In genomic region chr9:49592006-49592405, GRCm38 (mm10) we compare ENCODE assay signal across 27 mouse cellular contexts.
A peak's percentile ranks its signal among the peaks of the same experiment; 100 is the strongest.
DNase-seq lines count a peak whose midpoint lies in the region; ATAC-seq and TF ChIP-seq lines count a peak whose summit lies in the region.
"Had no signal": no experiment of that assay in that cellular context is flagged by ENCODE, and none has a peak within 500 bp of the region (broad histone marks: within the 10 kb centered on the region; RNA-seq: fewer than 3 reads in every experiment).

No protein-coding gene starts in this region.

- H3K9me3 ChIP-seq in forebrain, embryonic 14.5 days (replicated peaks; ENCODE audit: control insufficient read depth, low read length): no peaks in the 10 kb centered on the region
- no peaks in the 10 kb centered on the region for H3K9me3 ChIP-seq in forebrain, embryonic 10.5 days
- no peaks in the 10 kb centered on the region for H3K9me3 ChIP-seq in hindbrain, embryonic 14.5 days (ENCODE audit: control insufficient read depth, low read length)
- H3K9me3 ChIP-seq in hindbrain, postnatal 0 days (ENCODE audit: low read length): no peaks in the 10 kb centered on the region
- no peaks in the 10 kb centered on the region for H3K9me3 ChIP-seq in neural tube, embryonic 13.5 days
- H3K9me3 ChIP-seq: embryonic facial prominence, embryonic 13.5 days; heart, embryonic 10.5 days; hindbrain, embryonic 10.5 days; intestine, embryonic 15.5 days; liver, embryonic 13.5 days; neural tube, embryonic 12.5 days had no signal

- peak overlapping the region; percentile 4; the same call in 1 of the 2 replicates for H3K9ac ChIP-seq in forebrain, embryonic 14.5 days (ENCODE audit: low read length)
- no peak overlapping the region for H3K9ac ChIP-seq in hindbrain, embryonic 14.5 days
- no peak overlapping the region for H3K9ac ChIP-seq in hindbrain, postnatal 0 days (replicated peaks; ENCODE audit: low read length)
- H3K9ac ChIP-seq in neural tube, embryonic 13.5 days: no peak overlapping the region
- H3K9ac ChIP-seq: embryonic facial prominence, embryonic 13.5 days; intestine, embryonic 15.5 days; liver, embryonic 13.5 days; neural tube, embryonic 12.5 days had no signal

- no peak overlapping the region for H3K27ac ChIP-seq in forebrain, embryonic 14.5 days (ENCODE audit: low read depth, low read length)
- H3K27ac ChIP-seq in forebrain, embryonic 10.5 days: no peak overlapping the region
- H3K27ac ChIP-seq in hindbrain, embryonic 14.5 days: peak overlapping the region; percentile 58
- H3K27ac ChIP-seq in hindbrain, postnatal 0 days: no peak overlapping the region
- H3K27ac ChIP-seq in neural tube, embryonic 13.5 days (replicated peaks): peak overlapping the region; percentile 38; the same call in 1 of the 2 replicates
- H3K27ac ChIP-seq: embryonic facial prominence, embryonic 13.5 days; heart, embryonic 10.5 days; hindbrain, embryonic 10.5 days; intestine, embryonic 15.5 days; liver, embryonic 13.5 days; neural tube, embryonic 12.5 days had no signal

- WGBS in forebrain, embryonic 14.5 days: 47% methylated on average over 2 of the region's 2 CpGs
- 69% methylated on average over 2 of the region's 2 CpGs for WGBS in forebrain, embryonic 10.5 days
- 55% methylated on average over 2 of the region's 2 CpGs for WGBS in hindbrain, embryonic 14.5 days
- WGBS in hindbrain, postnatal 0 days: 47% methylated on average over 2 of the region's 2 CpGs
- WGBS in neural tube, embryonic 13.5 days: 61% methylated on average over 2 of the region's 2 CpGs

- H3K27me3 ChIP-seq in forebrain, embryonic 14.5 days (replicated peaks; ENCODE audit: control insufficient read depth, insufficient read depth, low read length): no peaks in the 10 kb centered on the region
- H3K27me3 ChIP-seq in forebrain, embryonic 10.5 days (ENCODE audit: poor library complexity, severe bottlenecking): no peaks in the 10 kb centered on the region
- H3K27me3 ChIP-seq in hindbrain, embryonic 14.5 days (ENCODE audit: control insufficient read depth, insufficient read depth, low read length): no peaks in the 10 kb centered on the region
- H3K27me3 ChIP-seq in hindbrain, postnatal 0 days (ENCODE audit: insufficient read depth, low read length): no peaks in the 10 kb centered on the region
- H3K27me3 ChIP-seq in neural tube, embryonic 13.5 days: no peaks in the 10 kb centered on the region
- H3K27me3 ChIP-seq: embryonic facial prominence, embryonic 13.5 days; intestine, embryonic 15.5 days; liver, embryonic 13.5 days; neural tube, embryonic 12.5 days had no signal

- no peak overlapping the region for H3K4me2 ChIP-seq in forebrain, embryonic 14.5 days (ENCODE audit: low read length)
- no peak overlapping the region for H3K4me2 ChIP-seq in hindbrain, embryonic 14.5 days (replicated peaks)
- no peak overlapping the region for H3K4me2 ChIP-seq in hindbrain, postnatal 0 days (ENCODE audit: low read depth, low read length)
- H3K4me2 ChIP-seq in neural tube, embryonic 13.5 days: no peak overlapping the region
- H3K4me2 ChIP-seq: embryonic facial prominence, embryonic 13.5 days; intestine, embryonic 15.5 days; liver, embryonic 13.5 days; neural tube, embryonic 12.5 days had no signal

- no peak overlapping the region for H3K4me3 ChIP-seq in forebrain, embryonic 14.5 days (ENCODE audit: low read depth, low read length)
- H3K4me3 ChIP-seq in forebrain, embryonic 10.5 days: no peak overlapping the region
- no peak overlapping the region for H3K4me3 ChIP-seq in hindbrain, embryonic 14.5 days (replicated peaks; ENCODE audit: low read length)
- H3K4me3 ChIP-seq in hindbrain, postnatal 0 days (ENCODE audit: low read length): no peak overlapping the region
- H3K4me3 ChIP-seq in neural tube, embryonic 13.5 days: no peak overlapping the region
- H3K4me3 ChIP-seq: embryonic facial prominence, embryonic 13.5 days; erythroblast, embryonic 14.5 days; heart, embryonic 10.5 days; hindbrain, embryonic 10.5 days; intestine, embryonic 15.5 days; liver, embryonic 13.5 days; neural tube, embryonic 12.5 days had no signal

- TF ChIP-seq CTCF in hindbrain, postnatal 0 days (IDR thresholded peaks at IDR 0.05; ENCODE audit: low read depth): no peak

- no peaks in the 10 kb centered on the region for H3K36me3 ChIP-seq in forebrain, embryonic 14.5 days (ENCODE audit: control insufficient read depth, insufficient read depth, low read length)
- H3K36me3 ChIP-seq in forebrain, embryonic 10.5 days (replicated peaks): no peaks in the 10 kb centered on the region
- no peaks in the 10 kb centered on the region for H3K36me3 ChIP-seq in hindbrain, embryonic 14.5 days (replicated peaks; ENCODE audit: control insufficient read depth, insufficient read depth)
- H3K36me3 ChIP-seq in hindbrain, postnatal 0 days (ENCODE audit: insufficient read depth, low read length): no peaks in the 10 kb centered on the region
- H3K36me3 ChIP-seq in neural tube, embryonic 13.5 days: no peaks in the 10 kb centered on the region
- H3K36me3 ChIP-seq: embryonic facial prominence, embryonic 13.5 days; heart, embryonic 10.5 days; hindbrain, embryonic 10.5 days; intestine, embryonic 15.5 days; liver, embryonic 13.5 days; neural tube, embryonic 12.5 days had no signal

- DNase-seq in forebrain, embryonic 14.5 days (ENCODE audit: low spot score): no peak
- no peak for DNase-seq in forebrain, embryonic 10.5 days (ENCODE audit: extremely low spot score, low spot score)
- no peak for DNase-seq in hindbrain, embryonic 14.5 days (ENCODE audit: low spot score)
- DNase-seq in hindbrain, postnatal 0 days (ENCODE audit: low spot score): no peak
- DNase-seq in neural tube, embryonic 10.5 days (ENCODE audit: extremely low spot score, low spot score): no peak
- no peak for DNase-seq in urinary bladder, adult 2 months (ENCODE audit: low spot score)
- DNase-seq in lung, postnatal 25 days (ENCODE audit: low spot score): no peak
- DNase-seq: adrenal gland, postnatal 10 days; cerebellum, adult 8-10 months; cerebellum, postnatal 36 days; embryo, embryonic 11 days; gastrocnemius, postnatal 10 days; kidney, adult 9 months; kidney, postnatal 14 days; liver, embryonic 13.5 days; lung, adult 2 months; lung, postnatal 14 days; right cerebral cortex, adult 18-20 months; right cerebral cortex, postnatal 4 days; thymus, postnatal 36 days had no signal

- H3K4me1 ChIP-seq in forebrain, embryonic 14.5 days (ENCODE audit: control insufficient read depth, insufficient read depth, low read length): peaks cover 54% of the 10 kb centered on the region
- H3K4me1 ChIP-seq in forebrain, embryonic 10.5 days: peaks cover 37% of the 10 kb centered on the region
- peaks cover 75% of the 10 kb centered on the region for H3K4me1 ChIP-seq in hindbrain, embryonic 14.5 days (replicated peaks; ENCODE audit: control insufficient read depth, insufficient read depth, low read length)
- H3K4me1 ChIP-seq in hindbrain, postnatal 0 days (ENCODE audit: insufficient read depth, low read length): peaks cover 27% of the 10 kb centered on the region
- peaks cover 87% of the 10 kb centered on the region for H3K4me1 ChIP-seq in neural tube, embryonic 13.5 days (replicated peaks)
- H3K4me1 ChIP-seq: liver, embryonic 13.5 days had no signal

- ATAC-seq in forebrain, embryonic 14.5 days: no peak
- no peak for ATAC-seq in hindbrain, embryonic 14.5 days (ENCODE audit: low FRiP score)
- no peak for ATAC-seq in hindbrain, postnatal 0 days
- ATAC-seq in neural tube, embryonic 13.5 days (ENCODE audit: low read depth): no peak
- ATAC-seq: intestine, embryonic 15.5 days had no signal

Comparison
In these comparisons a context has a peak if more than half of its experiments do, and no peak if none do; other contexts are left out.
1. H3K27ac ChIP-seq: peak in hindbrain, embryonic 14.5 days (single experiment) and neural tube, embryonic 13.5 days (single experiment); none in forebrain, embryonic 14.5 days (single experiment), forebrain, embryonic 10.5 days (single experiment) and hindbrain, postnatal 0 days (single experiment).